Mouse (Mus musculus) neural tube, embryonic 12.5 days (tissue): ENCODE data around the gene Gbp7. TPM values are rescaled to one million over a fixed set of nuclear protein-coding genes. Genes with fewer than 3 reads are reported as not detected.

Experiments used
- ATAC-seq: fragments of 200-750 bp; cut with Nextera tagmentation; 2 replicates; pipeline ENCODE4 v1.8.0; 2017; ENCODE audit warnings: low read depth, mild to moderate bottlenecking, moderate TSS enrichment, moderate library complexity; ENCODE audit not compliant: low FRiP score
- H3K27ac ChIP-seq: fragments of 300-500 bp; sonication (generic); 2 replicates; pipeline ENCODE4 v1.5.1; 2016
- H3K27me3 ChIP-seq: fragments of 300-500 bp; sonication (generic); replicated peaks from 2 replicates; pipeline ENCODE4 v1.6.1; 2016; ENCODE audit warnings: mild to moderate bottlenecking
- H3K36me3 ChIP-seq: fragments of 300-500 bp; sonication (generic); 2 replicates; pipeline ENCODE4 v1.6.1; 2016; ENCODE audit warnings: mild to moderate bottlenecking
- H3K4me1 ChIP-seq: fragments of 300-500 bp; sonication (generic); 2 replicates; pipeline ENCODE4 v1.6.1; 2016
- H3K4me2 ChIP-seq: fragments of 300-500 bp; sonication (generic); replicated peaks from 2 replicates; pipeline ENCODE4 v1.6.1; 2016; ENCODE audit warnings: mild to moderate bottlenecking
- H3K4me3 ChIP-seq: fragments of 300-500 bp; sonication (generic); 2 replicates; pipeline ENCODE4 v1.5.1; 2016
- H3K9ac ChIP-seq: fragments of 300-500 bp; sonication (generic); 2 replicates; pipeline ENCODE4 v1.6.1; 2016; ENCODE audit warnings: mild to moderate bottlenecking
- H3K9me3 ChIP-seq: fragments of 300-500 bp; sonication (generic); 2 replicates; pipeline ENCODE4 v1.6.1; 2016; ENCODE audit warnings: mild to moderate bottlenecking
- WGBS: fragments of 180-500 bp; shearing (Covaris S2); methylation state at CpG from one replicate; pipeline ENCODE4 v1.1.7; 2016; 5-methylcytosine and 5-hydroxymethylcytosine counted together
- polyA plus RNA-seq: library from polyadenylated mRNA; unstranded; fragments of >200 nt; fragmentation: Nextera tagmentation; extraction: Ambion mirVana; gene quantifications from 2 replicates; pipeline ENCODE4 v1.2.1, GENCODE M21; 2016

The Gbp7 gene
- polyA plus RNA-seq, 1 experiment from 2014 or later: 1.3 TPM

DNA sequence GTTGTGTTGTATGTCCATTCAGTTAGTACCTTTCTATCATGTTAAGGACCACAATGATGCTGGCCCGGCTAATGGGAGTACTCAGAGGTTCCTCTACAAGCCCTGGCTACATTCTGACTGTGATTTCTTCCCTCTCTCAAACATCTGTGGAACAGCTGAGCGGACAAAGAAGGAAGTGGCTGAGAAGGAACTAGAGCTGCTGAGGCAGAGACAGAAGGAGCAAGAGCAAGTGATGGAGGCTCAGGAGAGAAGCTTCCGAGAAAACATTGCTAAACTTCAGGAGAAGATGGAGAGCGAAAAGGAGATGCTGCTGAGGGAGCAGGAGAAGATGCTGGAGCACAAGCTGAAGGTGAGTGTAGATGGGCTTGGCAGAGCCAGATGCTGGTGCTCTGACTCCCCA, 40.6 kb downstream of the Gbp7 start:
- H3K4me1 ChIP-seq: no peaks in the 10 kb centered on the region
- ATAC-seq: no peak
- no peak overlapping the region for H3K4me3 ChIP-seq
- H3K9ac ChIP-seq: no peak overlapping the region
- H3K36me3 ChIP-seq: no peaks in the 10 kb centered on the region
- no peaks in the 10 kb centered on the region for H3K9me3 ChIP-seq
- 89% methylated on average over 4 of the region's 4 CpGs for WGBS
- H3K27me3 ChIP-seq: no peaks in the 10 kb centered on the region
- H3K4me2 ChIP-seq: no peak overlapping the region
- no peak overlapping the region for H3K27ac ChIP-seq

DNA sequence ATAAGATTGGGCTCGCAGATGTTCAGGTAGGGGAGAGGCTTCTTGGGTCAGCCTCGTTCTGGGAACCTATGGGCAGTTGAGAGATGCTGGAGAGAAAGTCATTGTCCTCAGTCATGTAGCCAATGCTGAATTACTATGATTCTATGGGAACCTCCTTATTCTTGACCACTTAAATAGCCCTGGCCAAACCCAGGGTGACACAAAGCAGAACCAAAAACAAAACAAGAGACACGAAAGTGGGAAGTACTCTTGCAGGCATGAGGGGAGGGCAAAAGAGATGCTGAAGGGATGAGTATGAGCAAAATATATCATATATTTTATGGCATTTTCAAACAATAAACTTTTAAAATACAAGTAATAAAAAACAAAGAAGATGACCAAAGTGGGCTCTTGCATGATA, 47.0 kb downstream of the Gbp7 start:
- 82% methylated on average over 3 of the region's 3 CpGs for WGBS
- Histone ChIP-seq H3K9me3 (no peaks in the 10 kb centered on the region), H3K4me1 (no peaks in the 10 kb centered on the region), H3K27me3 (no peaks in the 10 kb centered on the region), H3K4me3 (no peak overlapping the region), H3K4me2 (no peak overlapping the region), H3K27ac (no peak overlapping the region), H3K9ac (no peak overlapping the region), H3K36me3 (no peaks in the 10 kb centered on the region)
- no peak for ATAC-seq

DNA sequence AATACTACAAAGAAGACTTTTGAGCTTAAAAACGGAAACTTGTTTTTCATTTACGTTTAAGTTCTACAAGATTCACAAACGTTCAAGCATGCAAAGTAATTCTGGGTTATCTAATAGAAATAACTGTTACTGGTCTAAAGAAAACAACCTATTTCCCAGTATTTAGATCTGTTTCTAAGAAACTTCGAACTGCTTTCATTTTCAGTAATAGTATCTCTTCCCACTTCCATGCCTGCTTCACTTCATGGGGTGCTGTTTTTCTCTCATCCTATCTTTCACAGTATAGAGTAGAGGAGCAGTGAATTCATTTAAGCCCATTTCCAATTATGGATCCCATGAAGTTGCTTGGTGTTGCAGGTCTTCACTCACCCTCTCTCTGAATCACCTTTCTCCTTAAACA, 48.2 kb downstream of the Gbp7 start:
- no peak overlapping the region for H3K4me2 ChIP-seq
- H3K9me3 ChIP-seq: no peaks in the 10 kb centered on the region
- no peak overlapping the region for H3K27ac ChIP-seq
- no peak for ATAC-seq
- no peak overlapping the region for H3K9ac ChIP-seq
- H3K4me1 ChIP-seq: no peaks in the 10 kb centered on the region
- 89% methylated on average over 4 of the region's 4 CpGs for WGBS
- H3K36me3 ChIP-seq: no peaks in the 10 kb centered on the region
- no peaks in the 10 kb centered on the region for H3K27me3 ChIP-seq
- H3K4me3 ChIP-seq: no peak overlapping the region

DNA sequence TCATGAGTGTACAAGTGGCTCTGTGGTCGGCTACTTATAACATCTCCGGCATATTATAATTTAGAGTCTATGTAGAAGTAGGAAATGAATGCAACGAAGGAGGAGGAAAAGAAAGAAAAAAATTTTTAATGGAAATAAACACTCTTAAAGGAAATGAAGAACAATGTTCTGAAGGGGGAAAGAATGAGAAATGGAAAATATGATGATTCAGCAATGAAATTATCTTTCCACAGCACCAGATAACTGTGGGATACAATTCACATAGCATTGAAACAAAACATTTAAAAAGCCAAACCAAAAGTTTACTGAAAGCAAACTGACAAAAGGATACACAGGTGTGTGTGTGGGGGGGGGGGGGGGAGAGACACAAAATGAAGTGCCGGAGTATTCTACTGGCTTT, 52.9 kb downstream of the Gbp7 start:
- Histone ChIP-seq H3K27ac (no peak overlapping the region), H3K9me3 (no peaks in the 10 kb centered on the region), H3K9ac (no peak overlapping the region), H3K4me1 (no peaks in the 10 kb centered on the region), H3K4me3 (no peak overlapping the region), H3K27me3 (no peaks in the 10 kb centered on the region), H3K36me3 (no peaks in the 10 kb centered on the region), H3K4me2 (no peak overlapping the region)
- no peak for ATAC-seq
- WGBS: 92% methylated on average over 4 of the region's 4 CpGs

DNA sequence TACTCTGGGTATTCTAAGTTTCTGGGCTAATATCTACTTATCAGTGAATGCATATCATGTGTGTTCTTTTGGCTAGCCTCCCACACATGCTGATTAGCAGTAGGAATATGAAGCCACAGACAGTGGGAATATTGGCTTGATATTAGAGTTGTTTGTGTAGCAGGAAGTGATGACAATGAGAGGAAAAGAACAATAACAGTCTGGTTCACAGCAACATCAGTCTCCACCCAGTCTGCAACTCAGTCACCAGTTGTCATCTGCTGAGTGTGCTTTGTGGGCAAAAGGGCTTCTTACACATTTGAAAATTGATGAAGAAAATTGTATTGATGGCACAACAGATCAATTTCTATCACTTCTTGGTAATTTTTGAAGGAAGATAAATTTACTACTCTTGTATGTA, 57.2 kb downstream of the Gbp7 start:
- H3K4me2 ChIP-seq: no peak overlapping the region
- no peaks in the 10 kb centered on the region for H3K27me3 ChIP-seq
- no peak for ATAC-seq
- H3K4me3 ChIP-seq: no peak overlapping the region
- no peak overlapping the region for H3K27ac ChIP-seq
- no peaks in the 10 kb centered on the region for H3K9me3 ChIP-seq
- H3K4me1 ChIP-seq: no peaks in the 10 kb centered on the region
- H3K9ac ChIP-seq: no peak overlapping the region
- no peaks in the 10 kb centered on the region for H3K36me3 ChIP-seq

DNA sequence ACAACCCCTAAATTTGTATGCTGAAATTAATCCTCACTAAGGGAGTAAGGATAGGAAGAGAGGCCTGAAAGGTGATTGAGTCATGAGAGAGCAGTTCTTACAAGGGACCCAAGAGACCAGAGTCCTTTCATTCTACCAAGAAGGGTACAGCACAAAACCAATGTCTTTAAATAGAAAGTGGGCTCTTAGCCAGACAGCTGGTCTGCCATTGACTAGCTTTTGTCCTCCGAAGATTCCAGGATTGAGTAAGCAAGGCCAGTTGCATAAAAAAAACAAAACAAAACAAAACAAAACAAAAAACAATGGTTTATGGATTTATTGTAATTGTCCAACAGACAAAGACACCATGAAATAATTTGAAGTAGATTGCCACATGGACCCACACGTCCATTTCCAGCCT, 58.7 kb downstream of the Gbp7 start:
- no peak overlapping the region for H3K4me3 ChIP-seq
- H3K36me3 ChIP-seq: no peaks in the 10 kb centered on the region
- ATAC-seq: no peak
- H3K27ac ChIP-seq: no peak overlapping the region
- no peaks in the 10 kb centered on the region for H3K27me3 ChIP-seq
- no peaks in the 10 kb centered on the region for H3K4me1 ChIP-seq
- H3K4me2 ChIP-seq: no peak overlapping the region
- 78% methylated on average over 2 of the region's 2 CpGs for WGBS
- H3K9ac ChIP-seq: no peak overlapping the region
- no peaks in the 10 kb centered on the region for H3K9me3 ChIP-seq

DNA sequence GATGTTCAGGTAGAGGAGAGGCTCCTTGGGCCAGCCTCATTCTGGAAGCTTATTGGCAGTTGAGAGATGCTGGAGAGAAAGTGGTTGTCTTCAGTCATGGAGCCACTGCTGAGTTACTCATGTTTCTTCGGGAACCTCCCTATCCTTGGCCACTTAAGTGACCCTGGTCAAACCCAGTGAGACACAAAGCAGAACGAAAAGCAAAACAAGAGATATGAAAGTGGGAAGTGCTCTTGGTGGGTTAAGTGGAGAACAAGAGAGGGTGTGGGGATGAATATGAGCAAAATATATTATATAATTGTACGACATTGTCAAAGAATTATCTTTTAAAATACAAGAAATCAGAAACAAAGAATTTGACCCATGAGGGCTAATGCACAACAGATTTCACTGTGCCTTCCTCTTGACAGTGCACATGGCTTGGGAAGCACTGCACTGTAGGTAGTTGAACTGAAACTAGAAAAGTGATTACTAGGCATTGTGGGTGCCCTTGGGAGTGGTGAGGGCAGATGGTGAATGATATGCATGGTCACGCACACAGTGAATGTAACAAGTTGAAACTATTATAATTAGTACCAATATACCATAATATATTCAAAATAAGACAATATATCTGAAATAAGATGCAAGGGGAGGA, 60.4 kb downstream of the Gbp7 start:
- H3K9me3 ChIP-seq: no peaks in the 10 kb centered on the region
- no peak overlapping the region for H3K9ac ChIP-seq
- no peak overlapping the region for H3K4me2 ChIP-seq
- WGBS: 79% methylated on average over 4 of the region's 4 CpGs
- H3K4me1 ChIP-seq: no peaks in the 10 kb centered on the region
- no peak overlapping the region for H3K27ac ChIP-seq
- ATAC-seq: no peak
- no peaks in the 10 kb centered on the region for H3K27me3 ChIP-seq
- no peak overlapping the region for H3K4me3 ChIP-seq
- H3K36me3 ChIP-seq: no peaks in the 10 kb centered on the region

DNA sequence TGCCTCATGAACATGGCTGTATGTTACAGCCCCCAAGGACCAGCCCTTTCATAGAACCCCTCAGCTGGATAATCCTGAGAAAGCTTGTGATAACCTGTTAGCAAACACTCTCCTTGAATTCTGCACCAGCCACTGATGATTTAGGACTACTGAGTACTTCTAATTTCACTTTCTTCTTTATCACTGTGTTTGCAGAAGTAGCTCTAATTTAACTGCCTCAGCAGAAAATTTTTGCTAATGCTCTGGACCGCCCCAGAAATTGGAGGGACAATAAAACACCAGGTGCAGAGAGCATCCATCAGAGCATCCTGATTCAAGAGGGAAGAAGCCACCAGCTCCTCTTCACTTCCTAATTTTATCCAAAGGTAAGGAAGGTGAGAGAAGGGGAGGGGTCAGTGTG, 64.4 kb downstream of the Gbp7 start, which contains the start of gene Gbp2b:
Gene Gbp2b (plus strand): TSS at position 301 of the 400 bp plus-strand sequence.
- Histone ChIP-seq H3K36me3 (no peaks in the 10 kb centered on the region), H3K4me1 (no peaks in the 10 kb centered on the region), H3K4me3 (no peak within 1 kb of the TSS), H3K9ac (no peak within 1 kb of the TSS), H3K4me2 (no peak within 1 kb of the TSS), H3K27ac (no peak within 1 kb of the TSS), H3K9me3 (no peaks in the 10 kb centered on the region), H3K27me3 (no peaks in the 10 kb centered on the region)
- 67% methylated on average over 1 of the region's 1 CpGs for WGBS
- no peak for ATAC-seq

DNA sequence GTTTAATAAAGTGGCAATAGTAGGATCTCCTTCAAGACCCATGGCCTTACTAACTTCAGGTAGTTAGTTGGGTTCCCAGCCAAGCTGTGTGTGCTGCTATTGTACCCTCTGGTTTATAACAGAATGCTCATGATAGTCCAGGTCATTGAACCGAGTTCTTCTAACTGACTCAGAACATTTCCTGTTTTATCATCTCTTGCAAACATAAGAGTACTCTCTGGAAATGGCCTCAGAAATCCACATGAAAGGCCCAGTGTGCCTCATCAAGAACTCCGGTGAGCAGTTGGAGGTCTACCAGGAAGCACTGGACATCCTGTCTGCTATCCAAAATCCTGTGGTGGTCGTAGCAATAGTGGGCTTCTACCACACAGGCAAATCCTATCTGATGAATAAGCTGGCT, 67.8 kb downstream of the Gbp7 start:
- no peaks in the 10 kb centered on the region for H3K9me3 ChIP-seq
- 87% methylated on average over 3 of the region's 3 CpGs for WGBS
- H3K9ac ChIP-seq: no peak overlapping the region
- no peak for ATAC-seq
- no peak overlapping the region for H3K4me3 ChIP-seq
- H3K36me3 ChIP-seq: no peaks in the 10 kb centered on the region
- no peaks in the 10 kb centered on the region for H3K4me1 ChIP-seq
- H3K27ac ChIP-seq: no peak overlapping the region
- no peak overlapping the region for H3K4me2 ChIP-seq
- no peaks in the 10 kb centered on the region for H3K27me3 ChIP-seq

Other genes with a start within 250 kb of the Gbp7 start
- gene Pdlim5, start 134.6 kb upstream of the Gbp7 start, polyA plus RNA-seq: 16.1 and 18.1 TPM in 2 replicates
- gene Gbp5, start 36.4 kb upstream of the Gbp7 start, polyA plus RNA-seq: not detected in 2 replicates
- gene Gbp3, start 29.7 kb downstream of the Gbp7 start, polyA plus RNA-seq: 0.61 and 0.66 TPM in 2 replicates
- not detected in 2 replicates for gene Gbp2b, start 64.5 kb downstream of the Gbp7 start, polyA plus RNA-seq
- gene Gbp2, start 90.3 kb downstream of the Gbp7 start, polyA plus RNA-seq: 0.22 and 0.36 TPM in 2 replicates
- 9.0 and 9.6 TPM in 2 replicates for gene Kyat3, start 170.7 kb downstream of the Gbp7 start, polyA plus RNA-seq
- gene Gtf2b, start 234.7 kb downstream of the Gbp7 start, polyA plus RNA-seq: 90.5 and 93.4 TPM in 2 replicates